In genomic region chr12:18207941-18208340, GRCm38 (mm10) we compare ENCODE assay signal across 8 mouse cellular contexts.
DNase-seq lines count a peak whose midpoint lies in the region.

No protein-coding gene starts in this region.

- DNase-seq in MN1 (ENCODE audit: low spot score) = peak; percentile 34
- DNase-seq in cerebellum, adult 18-20 months = peak; percentile 25 to 40
- DNase-seq in frontal cortex, postnatal 14 days (ENCODE audit: low spot score in 2 of 2) = peak; percentile 5 to 18
- peak; percentile 2 for DNase-seq in heart, adult 8-10 months (ENCODE audit: low spot score)
- peak; percentile 1 to 61 for DNase-seq in kidney, postnatal 36 days
- DNase-seq in layer of hippocampus, postnatal 36 days = peak; percentile 8 to 16
- DNase-seq in lung, postnatal 14 days = peak; percentile 28
- DNase-seq in right cerebral cortex, postnatal 25 days = peak; percentile 6

Comparison
In these comparisons a context has a peak if more than half of its experiments do, and no peak if none do; other contexts are left out.
1. Peak in every context shown above with its lines: DNase-seq.